Mouse (Mus musculus): ENCODE measurements around the gene Tes3-ps.

Tes3-ps gene

GRCm38 (mm10) chr13:49504510-49504909 is 11.4 kb downstream of the Tes3-ps start, which contains the start of gene Ecm2:
Gene Ecm2 (plus strand): TSS chr13:49504810.
- no peak for DNase-seq (ENCODE audit: low read depth, low spot score)

GRCm38 (mm10) chr13:49505776-49506175 is 12.7 kb downstream of the Tes3-ps start:
- no peak for DNase-seq (ENCODE audit: low read depth, low spot score)

GRCm38 (mm10) chr13:49507176-49507575 is 14.1 kb downstream of the Tes3-ps start:
- no peak for DNase-seq (ENCODE audit: low read depth, low spot score)

GRCm38 (mm10) chr13:49518761-49519160 is 25.6 kb downstream of the Tes3-ps start:
- DNase-seq (ENCODE audit: low read depth, low spot score), result no peak

GRCm38 (mm10) chr13:49526235-49526634 is 33.1 kb downstream of the Tes3-ps start:
- DNase-seq (ENCODE audit: low read depth, low spot score), result no peak

GRCm38 (mm10) chr13:49530636-49531035 is 37.5 kb downstream of the Tes3-ps start:
- no peak for DNase-seq (ENCODE audit: low read depth, low spot score)

- no peak for DNase-seq (ENCODE audit: low read depth, low spot score)
Measured at GRCm38 (mm10) chr13:49536946-49537345, 43.8 kb downstream of the Tes3-ps start.

GRCm38 (mm10) chr13:49538693-49539092 is 45.6 kb downstream of the Tes3-ps start:
- no peak for DNase-seq (ENCODE audit: low read depth, low spot score)

GRCm38 (mm10) chr13:49544279-49544678 is 51.2 kb downstream of the Tes3-ps start, which contains the start of gene Aspn:
Gene Aspn (plus strand): TSS chr13:49544443.
- DNase-seq (ENCODE audit: low read depth, low spot score), result no peak

- DNase-seq (ENCODE audit: low read depth, low spot score), result no peak
Measured at GRCm38 (mm10) chr13:49545646-49546045, 52.5 kb downstream of the Tes3-ps start.

All from R1 (cell line).